7 mouse cellular contexts compared by ENCODE assay signal in the genomic region with DNA sequence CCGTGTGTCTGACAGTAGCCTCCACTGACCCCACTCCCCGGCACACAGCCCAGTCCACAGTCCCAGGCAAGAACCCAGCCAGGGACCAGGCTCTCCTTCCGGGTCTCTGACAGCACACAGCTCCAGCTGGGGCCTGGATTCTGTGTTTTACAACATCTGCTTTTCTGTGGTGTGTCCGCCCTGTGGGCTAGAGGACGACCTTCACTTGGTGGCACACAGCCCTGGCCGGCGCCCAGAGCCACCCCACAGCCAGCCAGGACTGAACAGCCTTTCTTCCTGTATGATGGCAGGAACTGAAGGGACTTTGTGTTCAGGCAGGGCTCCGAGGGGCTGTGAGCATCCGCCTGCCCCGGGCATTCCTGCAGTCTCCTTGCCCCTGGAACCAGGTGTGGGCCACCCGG. TPM values are rescaled to one million over a fixed set of nuclear protein-coding genes. Genes with fewer than 3 reads are reported as not detected.
DNase-seq lines count a peak whose midpoint lies in the region; ATAC-seq lines count a peak whose summit lies in the region.

No protein-coding gene starts in this region.

- H3K27me3 ChIP-seq in embryonic facial prominence, embryonic 14.5 days (replicated peaks; ENCODE audit: control insufficient read depth, insufficient read depth, low read length) = no peaks in the 10 kb centered on the region

- H3K9ac ChIP-seq in embryonic facial prominence, embryonic 14.5 days (ENCODE audit: low read depth, low read length) = peak overlapping the region; percentile 45

- no peak overlapping the region for H3K4me2 ChIP-seq in embryonic facial prominence, embryonic 14.5 days (ENCODE audit: low read depth, low read length)

- H3K4me1 ChIP-seq in embryonic facial prominence, embryonic 14.5 days (ENCODE audit: control insufficient read depth, insufficient read depth, low read length) = peaks cover 14% of the 10 kb centered on the region

- peaks cover 43% of the 10 kb centered on the region for H3K36me3 ChIP-seq in embryonic facial prominence, embryonic 14.5 days (ENCODE audit: control insufficient read depth, insufficient read depth, low read length)

- peak; percentile 33 for DNase-seq in urinary bladder, postnatal 14 days (ENCODE audit: low spot score)
- no peak for DNase-seq in urinary bladder, adult 18-20 months (ENCODE audit: low spot score in 2 of 2)
- peak; percentile 19 for DNase-seq in embryonic facial prominence, embryonic 14.5 days (ENCODE audit: low spot score)
- DNase-seq in heart, postnatal 10 days = peak; percentile 84 to 86
- peak; percentile 77 for DNase-seq in left cerebral cortex, postnatal 4 days
- DNase-seq in skeletal muscle tissue, adult 2 months (ENCODE audit: low read depth, low spot score) = peak; percentile 62
- DNase-seq in spleen, postnatal 36 days (ENCODE audit: low spot score in 2 of 2) = no peak

- peak; percentile 16 for ATAC-seq in embryonic facial prominence, embryonic 14.5 days (ENCODE audit: low read depth)

- intact Hi-C loops in heart, postnatal 10 days (cut with DNase I) = no loop called here
- intact Hi-C loops in left cerebral cortex, postnatal 4 days (cut with DNase I) = no loop called here

- WGBS in embryonic facial prominence, embryonic 14.5 days = 44% methylated on average over 11 of the region's 11 CpGs

- peak overlapping the region; percentile 58; the same call in 1 of the 2 replicates for H3K27ac ChIP-seq in embryonic facial prominence, embryonic 14.5 days (replicated peaks; ENCODE audit: low read depth, low read length)

- H3K4me3 ChIP-seq in embryonic facial prominence, embryonic 14.5 days (ENCODE audit: low read depth, low read length) = no peak overlapping the region

- no peaks in the 10 kb centered on the region for H3K9me3 ChIP-seq in embryonic facial prominence, embryonic 14.5 days (ENCODE audit: control insufficient read depth, low read length)

RNA-seq across cellular contexts. Expression of a gene that starts 22.2 kb away (rescaled TPM):
- 3.1 and 4.6 TPM in 2 replicates for polyA plus RNA-seq in embryonic facial prominence, embryonic 14.5 days (2014; fragmentation: Nextera tagmentation; extraction: Ambion mirVana)
- 1 to 10 TPM; 1.6 to 2.0 TPM for total RNA-seq in heart, postnatal 10 days (2021)
- total RNA-seq in left cerebral cortex, postnatal 4 days (2021) = under 1 TPM; 0.26 to 0.56 TPM

RNA-seq across cellular contexts. Expression of a gene that starts 28.2 kb away (rescaled TPM):
- 26.4 and 31.8 TPM in 2 replicates for polyA plus RNA-seq in embryonic facial prominence, embryonic 14.5 days (2014; fragmentation: Nextera tagmentation; extraction: Ambion mirVana)
- total RNA-seq in heart, postnatal 10 days (2021) = 10 to 100 TPM in 1 of 2 experiments, 1 to 10 TPM in 1; 7.0 to 11.9 TPM
- total RNA-seq in left cerebral cortex, postnatal 4 days (2021) = 10 to 100 TPM; 16.7 to 18.5 TPM

Comparison
In these comparisons a context has a peak if more than half of its experiments do, and no peak if none do; other contexts are left out.
1. DNase-seq: peak in urinary bladder, postnatal 14 days (single experiment), embryonic facial prominence, embryonic 14.5 days (single experiment), heart, postnatal 10 days (2 of 2), left cerebral cortex, postnatal 4 days (single experiment) and skeletal muscle tissue, adult 2 months (single experiment); none in urinary bladder, adult 18-20 months (0 of 2) and spleen, postnatal 36 days (0 of 2).